Mouse (Mus musculus): Measurements from ENCODE around the gene Gngt2.
"Not testable (repeated sequence)": the region's sequence is repeated elsewhere in the genome, so short reads cannot be mapped to it uniquely, and the experiment has no call there.

The Gngt2 gene

GRCm38 (mm10) chr11:95840694-95841497 is 3.9 kb downstream of the Gngt2 start:
- DNase-seq = no peak

GRCm38 (mm10) chr11:95841498-95841830 is 4.4 kb downstream of the Gngt2 start:
- DNase-seq = no peak

GRCm38 (mm10) chr11:95842074-95842681 is 5.2 kb downstream of the Gngt2 start, which contains the start of gene Abi3:
Abi3 (minus strand) TSS chr11:95842476.
- DNase-seq = peak; percentile 75 to 76

GRCm38 (mm10) chr11:95842953-95843352 is 5.9 kb downstream of the Gngt2 start:
- no peak for DNase-seq

- DNase-seq = no peak
These were observed 6.5 kb downstream of the Gngt2 start for GRCm38 (mm10) chr11:95843421-95843950.

GRCm38 (mm10) chr11:95844935-95845334 is 7.9 kb downstream of the Gngt2 start:
- no peak for DNase-seq

- DNase-seq = no peak
These were observed 13.9 kb downstream of the Gngt2 start for GRCm38 (mm10) chr11:95850898-95851297.

GRCm38 (mm10) chr11:95853684-95854083 is 16.7 kb downstream of the Gngt2 start:
- DNase-seq = peak; percentile 55 to 80

GRCm38 (mm10) chr11:95857306-95857705 is 20.3 kb downstream of the Gngt2 start:
- no peak for DNase-seq

GRCm38 (mm10) chr11:95857716-95858527 is 20.9 kb downstream of the Gngt2 start:
- no peak for DNase-seq

- peak; percentile 92 to 93 for DNase-seq
These were observed 21.8 kb downstream of the Gngt2 start for GRCm38 (mm10) chr11:95858528-95859467.

- DNase-seq = peak in 1 of 2 experiments; percentile 61
These were observed 22.4 kb downstream of the Gngt2 start for GRCm38 (mm10) chr11:95859468-95859855.

- no peak for DNase-seq
These were observed 23.1 kb downstream of the Gngt2 start for GRCm38 (mm10) chr11:95860071-95860490.

- DNase-seq = no peak
These were observed 24.4 kb downstream of the Gngt2 start for GRCm38 (mm10) chr11:95861397-95861796.

GRCm38 (mm10) chr11:95869442-95869841 is 32.4 kb downstream of the Gngt2 start:
- no peak for DNase-seq

GRCm38 (mm10) chr11:95869918-95870470 is 33.0 kb downstream of the Gngt2 start:
- no peak for DNase-seq

- DNase-seq = no peak
These were observed 38.8 kb downstream of the Gngt2 start for GRCm38 (mm10) chr11:95875804-95876203.

GRCm38 (mm10) chr11:95876296-95876695 is 39.3 kb downstream of the Gngt2 start:
- DNase-seq = peak in 1 of 2 experiments; percentile 62

GRCm38 (mm10) chr11:95879861-95880260 is 42.8 kb downstream of the Gngt2 start:
- not testable (repeated sequence) for DNase-seq

GRCm38 (mm10) chr11:95890462-95891051 is 53.5 kb downstream of the Gngt2 start:
- DNase-seq = no peak
